Mouse (Mus musculus): ENCODE results near the gene Rere. TPM values are rescaled to one million over a fixed set of nuclear protein-coding genes. Genes with fewer than 3 reads are reported as not detected.
A peak's percentile ranks its signal among the peaks of the same experiment; 100 is the strongest.
"Not testable (repeated sequence)": the region's sequence is repeated elsewhere in the genome, so short reads cannot be mapped to it uniquely, and the experiment has no call there.

The Rere gene
- polyA plus RNA-seq, 1 experiment from 2014 or later, result 51.6 TPM

DNA sequence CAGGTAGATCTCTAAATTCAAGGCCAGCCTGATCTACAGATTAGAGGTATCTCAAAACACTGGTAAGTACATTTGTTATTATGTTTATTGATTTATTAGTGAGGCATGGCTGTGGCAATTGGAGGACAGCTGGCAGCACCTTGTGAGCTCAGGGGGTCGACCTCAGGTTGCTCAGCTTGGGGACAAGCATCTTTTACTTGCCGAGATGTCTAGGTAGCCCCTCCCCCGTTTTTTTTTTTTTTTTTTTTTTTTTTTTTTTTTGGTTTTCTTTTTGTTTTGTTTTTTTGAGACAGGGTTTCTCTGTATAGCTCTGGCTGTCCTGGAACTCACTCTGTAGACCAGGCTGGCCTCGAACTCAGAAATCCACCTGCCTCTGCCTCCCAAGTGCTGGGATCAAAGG lies 10.7 kb upstream of the Rere start:
- H3K27me3 ChIP-seq (ENCODE audit: control insufficient read depth, insufficient read depth, low read length); DNase-seq (ENCODE audit: low spot score); H3K9ac ChIP-seq (ENCODE audit: low read length); ATAC-seq (replicated peaks; ENCODE audit: low FRiP score); H3K9me3 ChIP-seq (ENCODE audit: control insufficient read depth, low read length); H3K4me3 ChIP-seq (ENCODE audit: low read depth, low read length); H3K4me2 ChIP-seq (ENCODE audit: low read depth, low read length, severe bottlenecking); H3K27ac ChIP-seq (ENCODE audit: low read depth, low read length); H3K36me3 ChIP-seq (ENCODE audit: control insufficient read depth, insufficient read depth, low read length); H3K4me1 ChIP-seq (replicated peaks; ENCODE audit: control insufficient read depth, insufficient read depth, low read length): not testable (repeated sequence)
- WGBS, result 82% methylated on average over 4 of the region's 4 CpGs

DNA sequence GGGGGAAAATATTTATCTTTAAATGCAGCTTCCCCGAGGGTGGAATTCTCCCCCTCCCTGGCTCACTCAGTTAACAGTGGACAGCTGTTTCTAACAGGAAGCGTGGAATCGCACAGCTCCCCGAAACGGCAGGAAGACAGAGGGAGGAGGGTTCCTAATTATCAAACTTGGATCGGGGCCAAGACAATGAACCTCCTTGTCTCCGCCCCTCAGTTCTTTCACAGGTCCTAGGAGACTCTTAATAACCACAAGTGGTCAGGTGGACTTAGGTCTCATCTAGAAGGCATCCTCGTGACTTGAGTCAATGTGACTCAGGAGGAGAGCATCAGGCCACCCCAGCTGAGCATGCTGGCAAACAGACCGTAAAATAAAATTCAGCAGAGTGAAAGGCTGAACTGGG lies 8.7 kb upstream of the Rere start:
- Histone ChIP-seq H3K4me2 (ENCODE audit: low read depth, low read length, severe bottlenecking) (0 out of 2 replicates have a peak overlapping the region, but pooled peaks have one; percentile 0), H3K27me3 (ENCODE audit: control insufficient read depth, insufficient read depth, low read length) (no peaks in the 10 kb centered on the region), H3K4me1 (replicated peaks; ENCODE audit: control insufficient read depth, insufficient read depth, low read length) (peaks cover 4% of the 10 kb centered on the region; the same call in 1 of the 2 replicates), H3K27ac (ENCODE audit: low read depth, low read length) (peak overlapping the region; percentile 15; the same call in 1 of the 2 replicates), H3K36me3 (ENCODE audit: control insufficient read depth, insufficient read depth, low read length) (no peaks in the 10 kb centered on the region), H3K9me3 (ENCODE audit: control insufficient read depth, low read length) (no peaks in the 10 kb centered on the region), H3K4me3 (ENCODE audit: low read depth, low read length) (no peak overlapping the region), H3K9ac (ENCODE audit: low read length) (no peak overlapping the region)
- DNase-seq (ENCODE audit: low spot score) (no peak), ATAC-seq (replicated peaks; ENCODE audit: low FRiP score) (peak; percentile 30; the same call in 1 of the 2 replicates)
- 20% methylated on average over 9 of the region's 9 CpGs for WGBS

DNA sequence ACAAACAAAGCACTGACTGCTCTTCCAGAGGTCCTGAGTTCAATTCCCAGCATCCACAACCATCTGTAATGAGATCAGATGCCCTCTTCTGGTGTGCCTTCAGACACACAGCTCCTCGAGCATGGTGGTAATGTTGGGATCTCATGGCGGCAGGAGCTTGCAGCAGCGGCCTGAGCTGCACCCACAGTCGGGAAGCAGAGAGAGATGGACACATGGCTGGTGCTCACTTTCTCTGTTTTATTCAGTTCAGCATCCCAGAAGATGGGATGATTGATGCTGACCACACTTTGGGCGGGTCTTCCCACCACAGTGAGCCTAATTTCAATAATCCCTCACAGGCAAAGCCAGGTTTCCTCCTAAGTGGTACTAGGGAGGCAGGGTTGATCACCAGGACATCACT lies 5.9 kb upstream of the Rere start:
- Histone ChIP-seq H3K27me3 (ENCODE audit: control insufficient read depth, insufficient read depth, low read length) (no peaks in the 10 kb centered on the region), H3K4me1 (replicated peaks; ENCODE audit: control insufficient read depth, insufficient read depth, low read length) (peaks cover 4% of the 10 kb centered on the region; the same call in 1 of the 2 replicates), H3K4me3 (ENCODE audit: low read depth, low read length) (no peak overlapping the region), H3K4me2 (ENCODE audit: low read depth, low read length, severe bottlenecking) (no peak overlapping the region), H3K36me3 (ENCODE audit: control insufficient read depth, insufficient read depth, low read length) (no peaks in the 10 kb centered on the region), H3K27ac (ENCODE audit: low read depth, low read length) (no peak overlapping the region), H3K9me3 (ENCODE audit: control insufficient read depth, low read length) (no peaks in the 10 kb centered on the region), H3K9ac (ENCODE audit: low read length) (no peak overlapping the region)
- DNase-seq (ENCODE audit: low spot score) (no peak), ATAC-seq (replicated peaks; ENCODE audit: low FRiP score) (no peak)
- WGBS, result 84% methylated on average over 5 of the region's 5 CpGs

DNA sequence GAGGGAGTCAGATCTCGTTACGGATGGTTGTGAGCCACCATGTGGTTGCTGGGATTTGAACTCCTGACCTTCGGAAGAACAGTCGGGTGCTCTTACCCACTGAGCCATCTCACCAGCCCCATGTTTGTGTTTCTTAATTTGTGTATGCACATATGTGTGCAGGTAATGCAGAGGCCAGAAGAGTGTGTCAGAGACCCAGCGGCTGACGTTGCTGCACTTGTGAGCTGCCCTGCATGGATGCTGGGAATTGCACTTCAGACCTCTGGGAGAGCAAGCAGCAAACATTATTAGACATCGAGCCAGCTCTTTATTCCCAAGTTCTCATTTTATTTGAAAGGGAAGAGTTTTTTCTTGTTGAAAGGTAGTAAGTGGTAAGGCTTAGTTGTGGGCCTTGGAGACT lies 2.1 kb upstream of the Rere start:
- H3K4me2 ChIP-seq (ENCODE audit: low read depth, low read length, severe bottlenecking); H3K4me1 ChIP-seq (replicated peaks; ENCODE audit: control insufficient read depth, insufficient read depth, low read length); DNase-seq (ENCODE audit: low spot score); H3K4me3 ChIP-seq (ENCODE audit: low read depth, low read length); H3K27ac ChIP-seq (ENCODE audit: low read depth, low read length); H3K9ac ChIP-seq (ENCODE audit: low read length); H3K9me3 ChIP-seq (ENCODE audit: control insufficient read depth, low read length); H3K36me3 ChIP-seq (ENCODE audit: control insufficient read depth, insufficient read depth, low read length); ATAC-seq (replicated peaks; ENCODE audit: low FRiP score); H3K27me3 ChIP-seq (ENCODE audit: control insufficient read depth, insufficient read depth, low read length): not testable (repeated sequence)
- 83% methylated on average over 5 of the region's 7 CpGs for WGBS

DNA sequence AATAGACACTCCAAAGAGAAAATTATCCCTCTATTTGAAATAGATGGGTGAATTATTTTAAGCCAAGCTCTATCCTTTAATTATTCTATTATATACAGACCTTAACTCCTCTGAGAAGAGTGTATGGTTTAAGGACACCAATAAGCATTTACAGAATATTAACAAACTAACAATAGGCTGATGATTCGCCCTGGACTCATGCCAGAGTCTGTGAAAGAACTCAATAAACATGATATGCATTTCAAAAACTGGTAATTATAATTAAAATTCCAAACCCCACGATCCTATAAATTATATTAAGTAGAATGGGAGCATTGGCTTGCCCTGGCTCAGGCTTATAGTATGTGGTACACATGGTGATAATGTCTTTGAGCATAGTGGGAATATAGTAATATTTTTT lies 1.4 kb upstream of the Rere start:
- no peaks in the 10 kb centered on the region for H3K27me3 ChIP-seq (ENCODE audit: control insufficient read depth, insufficient read depth, low read length)
- H3K4me1 ChIP-seq (replicated peaks; ENCODE audit: control insufficient read depth, insufficient read depth, low read length), result peaks cover 4% of the 10 kb centered on the region; the same call in 1 of the 2 replicates
- no peak overlapping the region for H3K4me3 ChIP-seq (ENCODE audit: low read depth, low read length)
- no peaks in the 10 kb centered on the region for H3K36me3 ChIP-seq (ENCODE audit: control insufficient read depth, insufficient read depth, low read length)
- no peak overlapping the region for H3K9ac ChIP-seq (ENCODE audit: low read length)
- DNase-seq (ENCODE audit: low spot score) (no peak), ATAC-seq (replicated peaks; ENCODE audit: low FRiP score) (no peak)
- H3K9me3 ChIP-seq (ENCODE audit: control insufficient read depth, low read length), result no peaks in the 10 kb centered on the region
- no peak overlapping the region for H3K27ac ChIP-seq (ENCODE audit: low read depth, low read length)
- WGBS, result 63% methylated on average over 2 of the region's 2 CpGs
- no peak overlapping the region for H3K4me2 ChIP-seq (ENCODE audit: low read depth, low read length, severe bottlenecking)

DNA sequence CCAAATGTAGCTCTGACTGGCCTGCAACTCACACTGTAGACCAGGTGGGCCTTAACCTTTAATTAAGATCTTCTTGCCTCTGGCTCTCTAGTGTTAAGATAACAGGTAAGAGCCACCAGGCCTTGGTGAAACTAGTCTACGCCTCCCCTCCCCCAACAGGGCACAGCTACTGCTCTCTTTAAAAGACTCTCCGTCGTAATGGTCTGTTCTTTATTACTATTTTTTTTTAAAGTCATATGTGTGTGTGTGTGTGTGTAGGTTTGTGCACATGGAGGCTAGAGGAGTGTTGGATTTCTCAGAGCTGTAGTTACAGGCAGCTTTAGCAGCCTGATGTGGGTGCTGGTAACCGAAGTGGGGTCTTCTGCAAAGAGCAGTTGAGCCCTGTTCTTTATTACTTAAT lies 987 bp upstream of the Rere start:
- 44% methylated on average over 4 of the region's 4 CpGs for WGBS
- H3K9ac ChIP-seq (ENCODE audit: low read length), result no peak overlapping the region; the same call in 1 of the 2 replicates
- peak overlapping the region; percentile 69; the same call in 1 of the 2 replicates for H3K4me2 ChIP-seq (ENCODE audit: low read depth, low read length, severe bottlenecking)
- H3K9me3 ChIP-seq (ENCODE audit: control insufficient read depth, low read length), result no peaks in the 10 kb centered on the region
- H3K4me1 ChIP-seq (replicated peaks; ENCODE audit: control insufficient read depth, insufficient read depth, low read length), result peaks cover 4% of the 10 kb centered on the region; the same call in 1 of the 2 replicates
- H3K27ac ChIP-seq (ENCODE audit: low read depth, low read length), result peak overlapping the region; percentile 98; the same call in 1 of the 2 replicates
- peak overlapping the region; percentile 99 for H3K4me3 ChIP-seq (ENCODE audit: low read depth, low read length)
- DNase-seq (ENCODE audit: low spot score) (no peak), ATAC-seq (replicated peaks; ENCODE audit: low FRiP score) (no peak)
- no peaks in the 10 kb centered on the region for H3K27me3 ChIP-seq (ENCODE audit: control insufficient read depth, insufficient read depth, low read length)
- H3K36me3 ChIP-seq (ENCODE audit: control insufficient read depth, insufficient read depth, low read length), result no peaks in the 10 kb centered on the region

DNA sequence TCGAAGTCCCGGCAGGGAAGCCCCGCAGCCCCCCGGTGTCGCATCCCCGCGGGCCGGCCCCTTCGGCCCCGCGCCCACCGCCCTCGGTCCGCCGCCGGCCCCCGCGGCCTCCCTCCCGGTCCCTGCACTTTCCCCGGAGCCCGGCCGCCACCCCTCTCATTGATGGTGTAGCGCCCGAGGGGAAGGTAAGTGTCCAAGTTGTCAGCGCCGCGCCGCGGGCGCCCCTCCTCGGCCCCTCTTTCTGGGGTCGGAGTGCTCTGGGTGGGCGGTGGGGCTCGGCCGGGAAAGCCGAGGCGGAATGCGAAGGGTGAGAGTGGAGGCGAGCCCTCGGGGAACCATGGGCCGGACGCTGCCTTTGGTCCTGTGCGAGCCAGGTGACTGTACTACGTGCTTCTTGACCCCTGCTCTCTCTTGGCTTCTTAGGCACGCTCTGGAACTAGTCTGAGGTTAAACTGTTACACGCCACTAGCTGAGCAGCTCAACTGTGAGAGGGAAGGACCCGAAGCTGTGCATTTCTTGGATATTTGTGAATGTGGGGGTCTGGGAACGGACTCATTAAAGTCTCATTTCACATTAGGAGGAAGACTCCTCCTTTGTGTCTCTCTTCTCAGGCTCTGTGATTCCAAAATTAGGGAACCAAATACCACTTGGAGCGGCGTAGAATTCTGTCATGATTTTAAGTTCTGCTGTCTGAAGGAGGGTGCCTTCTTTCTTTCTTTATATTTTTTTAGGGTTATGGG lies 615 bp downstream of the Rere start:
- peak; percentile 80 for DNase-seq (ENCODE audit: low spot score)
- Histone ChIP-seq H3K4me1 (replicated peaks; ENCODE audit: control insufficient read depth, insufficient read depth, low read length) (peaks cover 4% of the 10 kb centered on the region; the same call in 1 of the 2 replicates), H3K36me3 (ENCODE audit: control insufficient read depth, insufficient read depth, low read length) (no peaks in the 10 kb centered on the region), H3K27me3 (ENCODE audit: control insufficient read depth, insufficient read depth, low read length) (no peaks in the 10 kb centered on the region), H3K9me3 (ENCODE audit: control insufficient read depth, low read length) (no peaks in the 10 kb centered on the region), H3K4me3 (ENCODE audit: low read depth, low read length) (peak overlapping the region; percentile 99), H3K9ac (ENCODE audit: low read length) (peak overlapping the region; percentile 99), H3K4me2 (ENCODE audit: low read depth, low read length, severe bottlenecking) (peak overlapping the region; percentile 52), H3K27ac (ENCODE audit: low read depth, low read length) (peak overlapping the region; percentile 88)
- WGBS, result under 1% methylated on average over 49 of the region's 50 CpGs
- peak; percentile 4; the same call in 1 of the 2 replicates for ATAC-seq (replicated peaks; ENCODE audit: low FRiP score)

DNA sequence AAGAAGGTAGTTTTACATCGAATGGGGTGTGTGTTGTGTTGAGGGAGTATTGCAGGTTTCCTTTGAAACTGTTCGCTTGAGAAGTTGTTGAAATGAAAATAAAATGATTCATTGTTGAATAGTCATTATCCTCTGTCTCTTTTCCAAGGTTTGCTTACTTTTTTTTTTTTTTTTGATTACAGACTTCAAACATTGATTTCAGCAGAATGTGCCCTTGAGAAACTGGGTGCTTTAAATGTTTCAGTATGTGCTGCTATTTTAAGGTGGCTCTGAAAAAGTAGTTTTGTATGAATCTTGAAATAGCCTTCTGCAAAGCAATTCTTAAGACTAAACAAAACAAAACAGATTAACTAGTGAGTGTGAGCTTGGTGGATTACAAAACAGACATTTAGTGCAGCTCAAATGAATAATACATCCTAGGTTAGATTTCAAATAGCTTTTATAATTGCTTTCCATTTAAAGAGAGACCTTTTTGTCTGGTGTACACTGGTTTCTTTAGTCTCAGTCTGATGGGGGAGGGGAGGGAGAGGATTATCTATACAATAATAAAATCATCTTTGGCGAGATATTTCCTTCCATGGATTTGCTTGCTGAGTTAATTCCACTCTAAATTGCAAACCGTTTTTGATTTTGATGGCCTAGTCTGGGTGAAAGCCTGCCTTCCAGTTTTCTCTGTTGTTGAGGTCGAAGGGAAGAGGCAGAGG lies 1.3 kb downstream of the Rere start:
- no peak for DNase-seq (ENCODE audit: low spot score)
- Histone ChIP-seq H3K27ac (ENCODE audit: low read depth, low read length) (peak overlapping the region; percentile 88), H3K9ac (ENCODE audit: low read length) (peak overlapping the region; percentile 99), H3K4me3 (ENCODE audit: low read depth, low read length) (peak overlapping the region; percentile 99), H3K27me3 (ENCODE audit: control insufficient read depth, insufficient read depth, low read length) (no peaks in the 10 kb centered on the region), H3K4me2 (ENCODE audit: low read depth, low read length, severe bottlenecking) (peak overlapping the region; percentile 52), H3K36me3 (ENCODE audit: control insufficient read depth, insufficient read depth, low read length) (no peaks in the 10 kb centered on the region), H3K9me3 (ENCODE audit: control insufficient read depth, low read length) (no peaks in the 10 kb centered on the region), H3K4me1 (replicated peaks; ENCODE audit: control insufficient read depth, insufficient read depth, low read length) (peaks cover 4% of the 10 kb centered on the region; the same call in 1 of the 2 replicates)
- no peak for ATAC-seq (replicated peaks; ENCODE audit: low FRiP score)
- 7% methylated on average over 5 of the region's 5 CpGs for WGBS
